Mouse (Mus musculus) left cerebral cortex, adult 11 months (tissue): Measurements from ENCODE around the gene Kctd2.

Experiments used
- DNase-seq: peaks from one replicate; pipeline ENCODE4 v3.0.0; 2022; ENCODE audit warnings: low spot score

The Kctd2 gene

DNA sequence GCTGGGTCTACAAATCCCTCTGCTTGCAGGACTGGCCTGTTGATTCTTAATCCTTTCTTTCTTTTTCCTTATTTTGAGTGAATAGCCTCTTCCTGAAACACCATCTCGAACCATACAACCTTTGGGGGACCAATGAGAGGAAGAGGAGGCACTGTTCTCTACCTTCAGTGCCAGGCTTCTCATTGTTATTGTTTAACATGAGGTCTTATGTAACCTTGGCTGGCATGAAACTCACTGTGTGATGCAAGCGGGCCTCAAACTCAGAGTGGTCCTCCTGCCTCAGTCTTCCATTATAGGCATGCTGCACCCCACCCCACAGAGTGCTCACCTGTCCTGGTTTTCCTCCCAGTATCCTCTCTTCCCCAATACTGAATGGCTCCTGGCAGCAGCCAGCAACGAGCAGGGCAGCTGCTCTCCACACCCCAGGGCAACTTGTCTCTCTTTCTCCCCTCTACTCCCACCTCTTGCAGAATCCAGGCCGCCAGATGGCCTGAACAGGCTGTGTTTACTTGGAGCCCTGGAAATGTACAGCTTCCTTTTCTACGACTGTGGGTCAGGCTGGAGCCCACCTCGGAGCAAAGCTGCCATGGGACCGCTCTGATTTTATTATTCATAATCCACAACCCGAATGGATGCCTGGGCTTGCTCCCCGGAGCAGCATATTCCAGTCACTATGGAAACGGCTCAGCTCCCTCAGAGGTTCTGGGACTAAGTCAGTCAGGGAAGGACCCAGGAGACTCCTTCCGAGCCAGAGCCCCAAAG lies 19.1 kb upstream of the Kctd2 start:
- no peak for DNase-seq

DNA sequence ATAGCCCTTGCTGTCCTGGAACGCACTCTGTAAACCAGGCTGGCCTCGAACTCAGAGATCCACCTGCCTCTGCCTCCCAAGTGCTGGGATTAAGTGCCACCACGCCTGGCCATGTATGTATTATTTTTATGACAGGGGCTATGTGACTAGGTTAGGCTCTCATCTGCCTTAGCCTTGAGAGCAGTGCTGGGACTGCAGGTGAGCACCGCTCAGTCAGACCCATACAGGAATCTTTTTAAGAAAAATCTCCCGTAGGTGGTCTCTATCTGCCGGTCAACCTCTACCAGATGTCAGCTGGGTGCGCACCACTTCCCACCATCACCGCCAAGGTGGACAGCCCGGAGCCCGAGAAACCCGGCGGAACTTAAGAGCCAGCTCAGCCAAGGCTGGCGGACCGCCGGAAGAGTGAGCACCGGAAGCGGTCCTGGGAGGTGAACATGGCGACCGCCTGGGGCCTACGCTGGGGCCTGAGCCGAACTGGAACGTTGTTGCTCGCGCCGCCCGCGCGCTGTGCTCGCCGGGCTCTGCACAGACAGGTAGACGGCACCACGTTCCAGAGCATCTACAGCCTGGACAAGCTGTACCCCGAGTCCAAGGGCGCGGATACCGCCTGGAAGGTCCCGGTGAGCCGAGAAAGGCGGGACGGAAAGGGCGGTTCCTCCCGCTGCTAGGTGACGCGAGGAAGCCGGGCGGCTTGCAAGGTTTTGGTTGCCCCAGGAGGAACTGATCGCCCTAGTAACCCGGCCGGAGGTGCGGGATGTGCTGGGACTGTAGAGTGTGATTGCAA lies 16.4 kb upstream of the Kctd2 start, which contains the start of gene Mrpl58:
Mrpl58 (plus strand) TSS at position 415 of the 787 bp plus-strand sequence.
- peak; percentile 82 for DNase-seq

DNA sequence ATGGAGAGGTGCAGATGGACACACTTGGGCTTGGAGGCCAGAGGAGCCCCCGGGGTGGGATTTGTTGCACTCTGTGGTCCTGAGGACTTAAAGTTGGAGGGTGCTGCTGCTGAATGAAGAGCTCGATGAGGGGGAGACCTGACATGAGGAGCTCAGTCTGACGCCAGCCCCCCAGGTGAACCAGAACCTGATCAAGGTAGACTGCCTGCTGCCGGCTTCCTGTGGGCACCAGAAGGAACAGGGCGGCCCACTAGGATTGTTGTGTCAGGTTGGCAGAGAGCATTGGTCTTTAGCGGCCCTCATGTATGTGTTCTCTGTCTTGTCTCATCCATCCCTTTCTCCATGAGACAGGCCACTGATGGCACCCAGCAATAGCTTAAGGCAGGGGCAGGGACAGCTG lies 14.2 kb upstream of the Kctd2 start:
- DNase-seq, result no peak

DNA sequence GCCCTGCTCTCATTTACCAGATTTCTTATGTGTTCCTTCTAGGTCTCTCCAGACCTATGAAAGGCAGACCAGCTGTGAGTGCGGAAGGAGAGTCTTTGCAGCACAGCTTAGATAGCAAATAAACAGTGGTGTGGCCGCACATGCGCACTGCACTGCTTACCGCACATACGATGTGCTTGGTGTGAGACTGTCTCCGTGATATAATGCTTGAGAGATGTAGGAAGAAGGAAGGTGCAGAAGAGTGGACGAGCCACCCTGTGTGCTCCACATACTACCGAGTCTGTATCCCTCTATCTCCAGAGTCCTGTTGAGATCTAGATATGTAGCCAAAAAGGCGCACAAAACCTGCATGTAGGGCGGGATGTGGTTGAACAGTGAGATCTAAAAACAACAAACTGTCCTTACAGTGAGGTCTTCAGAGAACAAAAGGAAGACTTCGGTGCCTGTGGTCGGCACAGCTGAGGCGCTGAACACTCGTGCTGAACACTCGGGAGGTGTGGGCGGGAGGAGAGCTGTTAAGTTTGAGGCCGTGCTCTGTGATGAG lies 13.0 kb upstream of the Kctd2 start:
- no peak for DNase-seq

DNA sequence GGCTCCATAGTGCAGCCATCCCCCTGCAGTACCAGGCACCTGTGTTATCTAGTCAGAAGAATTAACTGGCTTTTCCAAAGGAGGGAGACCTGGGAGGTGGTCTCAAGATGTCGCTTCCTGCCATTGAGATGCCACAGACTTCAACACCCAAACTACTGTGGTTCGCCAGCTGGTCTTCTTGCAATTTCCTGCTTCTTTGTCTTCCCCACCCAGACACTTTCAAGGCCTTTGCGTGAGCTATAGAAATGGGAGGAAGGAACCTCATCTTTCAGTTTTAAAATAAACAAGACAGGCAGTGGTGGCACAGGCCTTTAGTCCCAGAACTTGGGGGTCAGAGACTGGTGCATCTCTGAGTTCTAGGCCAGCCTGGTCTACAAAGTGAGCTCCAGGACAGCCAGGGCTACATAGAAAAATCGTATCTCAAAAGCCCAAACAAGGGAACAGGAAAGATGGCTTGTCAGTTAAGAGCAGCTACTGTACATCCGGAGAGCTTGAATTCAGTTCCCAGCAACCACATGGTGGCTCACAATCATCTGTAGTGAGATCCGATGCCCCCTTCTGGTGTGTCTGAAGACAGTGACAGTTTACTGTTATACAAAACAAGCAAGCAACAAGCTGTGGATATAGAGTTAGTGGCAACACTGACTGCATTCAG lies 11.5 kb upstream of the Kctd2 start:
- no peak for DNase-seq

DNA sequence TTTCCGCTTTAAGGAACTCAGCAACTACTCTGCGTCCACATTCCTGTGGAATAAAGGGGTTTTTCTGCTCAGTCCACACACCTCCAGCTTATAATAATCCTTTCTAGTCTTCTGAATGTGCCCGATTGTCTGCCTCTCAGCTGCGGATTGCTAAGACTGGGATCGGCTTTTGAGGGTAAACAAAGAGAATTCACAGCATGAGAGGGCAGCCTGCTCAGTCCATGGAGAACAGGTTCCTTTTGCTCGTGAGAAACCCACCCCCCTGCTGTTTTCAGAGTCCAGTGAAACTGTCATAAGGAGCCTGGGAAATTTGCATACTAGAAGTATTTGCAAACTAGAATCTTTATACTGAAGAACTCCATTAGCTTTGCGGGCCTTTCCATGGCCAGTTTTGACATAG lies 10.4 kb upstream of the Kctd2 start:
- DNase-seq, result no peak

DNA sequence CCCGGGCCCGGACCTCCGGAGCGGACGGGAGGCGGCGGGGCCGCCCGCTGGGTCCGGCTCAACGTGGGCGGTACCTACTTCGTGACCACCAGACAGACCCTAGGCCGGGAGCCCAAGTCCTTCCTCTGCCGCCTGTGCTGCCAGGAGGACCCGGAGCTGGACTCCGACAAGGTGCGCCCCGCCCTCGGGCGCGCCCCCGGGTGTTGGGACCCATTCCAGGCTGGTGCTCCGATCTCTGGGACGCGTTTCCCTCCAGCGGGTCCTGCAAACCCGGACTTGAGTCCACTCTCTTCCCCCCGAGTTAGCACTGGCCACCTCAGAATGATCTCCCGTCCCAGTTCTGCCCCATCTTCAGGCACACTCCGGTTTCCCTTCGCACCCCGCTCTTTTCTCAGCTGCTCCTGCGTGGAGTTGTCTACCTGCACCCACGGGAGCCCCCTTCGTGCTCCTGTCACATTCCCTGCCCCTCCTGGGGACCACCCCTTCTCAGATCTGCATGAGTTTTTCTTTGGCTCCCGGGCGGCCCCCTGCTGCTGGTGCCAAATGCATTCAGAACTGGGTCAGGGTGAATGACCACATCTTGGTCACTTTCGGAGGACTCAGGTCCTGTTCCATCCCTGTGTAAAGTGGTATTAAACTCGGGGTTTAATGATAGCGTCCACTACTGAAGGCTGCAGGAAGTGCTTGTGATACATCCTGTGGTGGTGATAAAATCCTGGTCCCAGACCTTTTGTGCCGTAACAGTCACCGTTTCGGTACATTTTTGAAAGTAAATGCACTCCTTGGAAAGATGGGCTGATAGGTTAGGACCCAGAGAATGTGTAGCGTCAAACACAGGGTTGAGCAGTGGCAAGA lies 635 bp downstream of the Kctd2 start:
- no peak for DNase-seq

DNA sequence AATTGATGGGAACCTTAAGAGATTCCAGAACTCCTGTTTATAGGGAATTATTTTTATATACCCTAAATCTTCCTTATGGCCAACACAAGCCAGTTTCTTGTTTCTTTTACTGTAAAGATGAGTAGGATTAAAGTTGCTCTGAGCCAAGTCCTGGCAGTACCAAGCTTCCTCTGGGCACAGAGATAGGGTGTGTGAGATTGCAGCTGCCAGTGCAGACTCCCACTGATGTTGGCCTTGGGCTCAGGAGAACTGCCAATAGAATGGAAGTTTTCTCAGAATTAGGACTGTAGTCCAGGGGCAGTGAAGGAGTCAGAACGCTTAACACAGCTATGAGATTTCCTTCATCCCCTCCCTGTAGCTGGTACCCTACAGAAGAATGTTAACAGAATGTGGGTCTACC lies 1.4 kb downstream of the Kctd2 start:
- DNase-seq, result no peak

DNA sequence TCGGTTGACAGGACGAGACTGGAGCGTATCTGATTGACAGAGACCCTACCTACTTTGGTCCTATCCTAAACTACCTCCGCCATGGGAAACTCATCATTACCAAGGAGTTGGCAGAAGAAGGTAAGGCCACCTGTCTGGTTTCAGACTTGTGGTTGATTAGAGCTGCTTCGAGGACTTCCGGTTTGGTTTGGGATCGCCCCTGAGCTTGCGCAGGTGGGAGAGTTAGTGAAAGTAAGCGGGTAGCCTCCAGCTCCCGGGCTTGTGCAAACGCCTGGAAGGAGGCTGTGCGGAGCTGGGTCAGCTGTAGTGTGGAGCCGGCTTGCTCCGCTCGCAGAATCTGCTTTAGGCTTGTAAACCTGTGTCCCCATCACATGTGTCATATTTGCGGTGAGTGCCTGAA lies 2.0 kb downstream of the Kctd2 start:
- no peak for DNase-seq

DNA sequence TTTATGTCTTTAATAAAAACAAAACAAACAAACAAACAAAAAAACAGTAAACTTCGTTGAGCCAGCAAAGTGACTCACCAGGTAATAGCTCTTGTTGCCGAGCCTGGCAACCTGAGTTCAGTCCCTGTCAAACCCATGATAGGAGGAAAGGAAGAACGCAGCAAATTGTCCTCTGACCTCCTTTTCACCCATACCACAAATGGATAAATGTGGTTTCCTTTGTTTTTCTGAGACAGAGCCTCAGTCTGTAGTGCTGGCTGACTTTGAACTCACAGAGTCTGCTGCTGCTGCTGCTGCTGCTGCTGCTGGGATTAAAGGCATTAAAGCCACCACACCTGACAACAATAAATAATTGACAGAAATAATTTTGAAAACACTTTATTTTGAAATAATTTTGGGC lies 3.2 kb downstream of the Kctd2 start:
- DNase-seq, result no peak

DNA sequence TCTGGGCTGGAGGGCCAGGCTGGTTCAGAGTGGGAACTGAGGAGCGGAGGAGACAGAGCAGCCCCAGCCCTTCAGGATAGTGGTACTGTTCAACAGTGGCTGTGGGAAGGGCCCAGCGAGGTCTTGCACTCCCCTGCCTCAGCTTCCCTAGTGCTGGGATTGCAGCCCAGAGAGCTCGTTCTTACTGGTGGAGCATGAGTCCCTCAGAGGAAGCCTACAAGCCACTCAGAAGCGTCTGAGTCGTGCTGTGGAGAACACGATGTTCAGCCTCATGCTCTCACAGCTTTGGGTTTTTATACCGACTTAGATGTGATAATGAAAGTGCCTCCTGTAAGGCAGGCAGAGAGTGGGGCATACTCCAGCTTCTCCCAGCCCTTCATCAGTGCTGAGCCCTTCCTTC lies 4.7 kb downstream of the Kctd2 start:
- DNase-seq, result no peak

DNA sequence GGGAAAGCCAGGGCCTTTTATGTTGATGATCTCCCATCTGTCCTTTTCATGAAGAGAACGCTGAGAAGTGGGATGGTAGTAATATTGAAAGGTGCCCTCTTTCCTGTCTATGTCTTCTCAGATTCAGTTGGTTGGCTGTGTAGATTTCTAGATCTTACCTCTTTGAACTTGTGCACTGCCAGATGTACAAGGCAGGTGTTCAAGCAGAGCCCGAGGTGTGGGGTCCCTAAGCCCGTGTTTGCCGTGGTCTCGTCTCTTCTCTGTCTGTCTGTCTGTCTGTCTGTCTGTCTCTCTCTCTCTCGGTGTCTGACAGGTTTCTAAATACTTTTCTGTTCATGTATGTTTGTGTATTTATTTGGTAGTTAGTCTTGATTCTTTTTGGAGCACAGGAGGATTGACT lies 5.7 kb downstream of the Kctd2 start:
- DNase-seq, result no peak

DNA sequence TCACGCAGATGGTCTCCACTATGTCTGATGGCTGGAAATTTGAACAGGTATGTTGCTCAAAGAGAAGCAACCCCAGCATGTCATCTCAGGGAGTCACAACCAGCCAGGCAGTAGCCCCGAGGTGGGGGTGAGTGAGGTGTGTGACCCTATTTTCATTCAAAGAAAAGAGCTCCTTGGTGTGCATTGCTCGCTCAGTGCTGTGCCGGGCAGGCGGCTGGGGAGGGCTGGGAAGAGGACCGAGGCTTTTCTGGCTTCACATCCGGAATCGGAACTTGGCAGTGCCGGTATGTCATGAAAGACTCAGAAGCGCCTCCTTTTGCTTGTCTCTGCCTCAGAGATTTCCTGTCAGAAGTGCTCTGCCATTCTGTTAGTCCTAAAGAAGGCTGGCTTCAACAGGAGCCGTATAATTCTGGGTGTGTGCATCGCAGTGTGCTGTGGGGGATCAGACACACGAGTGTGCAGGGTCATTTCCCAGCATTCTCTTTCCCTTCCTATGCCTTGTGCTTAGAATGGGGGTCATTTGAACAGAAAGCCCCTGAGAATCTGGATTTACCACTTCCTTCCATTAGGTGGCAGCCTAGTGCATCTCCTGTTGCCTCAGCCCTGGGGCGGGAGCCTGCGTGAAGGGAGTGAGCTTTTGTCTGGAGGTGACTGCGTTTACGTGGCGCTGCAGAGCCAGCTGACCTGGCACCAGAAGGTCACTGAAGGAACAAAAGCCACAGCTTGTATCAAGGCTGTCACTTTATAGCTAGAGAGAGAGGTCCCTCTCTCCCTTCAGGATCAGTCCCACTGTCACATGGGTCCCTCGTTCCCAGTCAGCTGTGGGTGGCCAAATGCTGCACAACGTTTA lies 7.8 kb downstream of the Kctd2 start:
- DNase-seq, result no peak

DNA sequence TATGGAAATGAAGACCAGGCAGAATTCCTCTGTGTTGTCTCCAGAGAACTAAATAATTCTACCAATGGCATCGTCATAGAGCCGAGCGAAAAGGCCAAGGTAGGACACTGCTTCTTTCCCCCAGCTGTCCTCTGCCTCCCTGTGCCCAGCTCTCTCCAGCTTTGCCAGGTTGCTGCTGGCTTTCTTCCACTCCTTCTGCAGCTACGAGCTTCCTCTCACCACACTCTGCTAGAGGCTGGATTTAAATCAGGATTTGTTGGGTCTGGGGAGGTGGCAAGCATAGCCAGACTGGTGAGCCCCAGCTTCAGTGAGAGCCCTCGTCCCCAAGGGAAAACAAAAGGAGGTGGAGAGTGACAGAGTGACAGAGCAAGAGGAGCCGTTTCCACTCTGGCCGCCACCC lies 9.4 kb downstream of the Kctd2 start:
- no peak for DNase-seq

DNA sequence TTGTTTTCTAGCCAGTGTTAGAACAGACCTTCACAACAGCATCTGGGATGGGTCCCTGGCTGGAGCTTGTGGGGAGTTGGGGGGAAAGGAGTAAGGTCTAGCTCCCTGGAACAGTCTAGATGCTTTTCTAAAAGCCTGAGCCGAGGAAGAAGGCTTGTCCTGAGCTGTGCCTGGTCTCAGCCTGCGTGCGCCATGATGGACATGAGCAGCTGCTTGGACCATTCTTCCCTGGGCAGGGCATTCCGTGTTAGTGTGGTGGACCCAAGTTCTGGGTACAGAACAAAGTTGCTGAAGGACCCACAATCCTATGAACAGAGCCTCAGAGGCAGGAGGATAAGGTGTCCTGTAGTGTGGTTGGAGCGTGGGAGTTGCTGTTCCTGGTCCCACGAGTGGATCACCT lies 10.6 kb downstream of the Kctd2 start:
- DNase-seq, result no peak

DNA sequence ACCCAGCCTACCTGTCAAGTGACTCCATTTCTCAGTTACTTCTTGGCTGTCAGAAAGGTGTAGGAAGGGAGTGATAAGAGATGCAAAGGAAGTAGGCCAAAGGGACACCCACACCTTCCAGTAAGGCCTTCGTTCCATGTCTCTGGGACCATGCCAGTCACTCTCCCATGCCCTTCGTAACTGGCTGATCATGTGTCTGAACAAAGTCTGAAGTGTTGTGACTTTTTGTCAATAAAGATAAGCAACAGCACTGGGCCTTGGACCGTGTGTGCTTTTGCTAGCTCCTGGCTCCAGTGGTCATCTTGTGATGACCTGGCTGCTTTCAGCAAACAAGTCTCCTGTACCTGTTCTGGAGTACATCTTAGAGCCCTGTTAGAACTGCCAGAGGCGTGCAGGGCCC lies 12.9 kb downstream of the Kctd2 start:
- no peak for DNase-seq

DNA sequence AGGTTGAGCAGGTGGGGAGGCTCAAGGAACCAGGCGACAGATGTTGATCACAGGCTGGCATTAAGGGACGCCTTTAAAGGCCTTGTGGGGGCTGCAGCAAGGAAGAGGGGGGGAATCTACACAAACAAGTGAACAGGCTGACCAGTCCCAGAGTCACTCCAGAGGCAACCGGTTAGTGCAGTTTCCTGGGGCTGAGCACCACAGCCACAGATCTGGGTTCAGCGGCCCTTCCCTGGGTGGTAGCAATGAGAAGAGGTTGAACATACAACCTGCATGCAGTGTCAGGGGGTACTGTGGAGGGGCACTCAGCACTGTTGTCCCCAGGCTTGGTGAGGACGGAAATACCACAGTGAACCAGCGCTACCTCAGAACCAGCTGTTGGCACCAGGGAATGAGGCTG lies 13.4 kb downstream of the Kctd2 start:
- DNase-seq, result no peak

DNA sequence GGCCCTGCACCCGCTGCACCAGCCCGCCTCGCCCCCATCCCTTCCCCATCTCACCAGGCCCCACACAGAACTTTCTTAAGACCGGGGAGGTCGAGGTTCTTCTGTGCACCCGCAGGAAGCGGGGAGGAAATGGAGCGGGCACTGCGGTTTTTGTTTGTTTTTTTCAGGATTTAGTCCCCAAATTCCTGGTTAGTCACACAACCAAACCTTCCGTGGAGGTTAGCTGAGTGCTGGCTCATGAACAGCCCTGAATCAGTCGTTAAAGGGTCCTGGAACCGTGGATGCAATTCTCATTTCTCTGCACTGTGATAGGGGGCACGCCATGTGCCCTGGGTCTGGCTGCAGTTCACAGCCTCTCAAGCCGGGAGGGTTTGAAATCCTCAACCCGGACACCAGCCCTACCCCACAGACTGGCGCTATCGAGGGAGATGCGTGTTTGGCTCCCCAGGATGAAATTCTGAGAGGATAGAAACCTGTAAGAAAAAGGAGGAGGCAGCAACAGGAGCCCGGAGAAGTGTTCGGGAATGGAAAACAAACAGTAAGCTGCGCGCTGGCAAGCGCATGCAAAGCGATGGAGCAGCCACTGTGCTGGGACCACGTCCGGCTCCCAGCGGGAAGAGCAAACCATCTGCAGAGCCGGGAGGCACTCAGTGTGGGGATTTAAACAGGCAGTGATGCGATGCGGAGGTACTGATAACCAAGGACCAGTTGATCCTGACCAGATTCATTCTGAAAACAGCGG lies 15.8 kb downstream of the Kctd2 start:
- DNase-seq, result no peak

DNA sequence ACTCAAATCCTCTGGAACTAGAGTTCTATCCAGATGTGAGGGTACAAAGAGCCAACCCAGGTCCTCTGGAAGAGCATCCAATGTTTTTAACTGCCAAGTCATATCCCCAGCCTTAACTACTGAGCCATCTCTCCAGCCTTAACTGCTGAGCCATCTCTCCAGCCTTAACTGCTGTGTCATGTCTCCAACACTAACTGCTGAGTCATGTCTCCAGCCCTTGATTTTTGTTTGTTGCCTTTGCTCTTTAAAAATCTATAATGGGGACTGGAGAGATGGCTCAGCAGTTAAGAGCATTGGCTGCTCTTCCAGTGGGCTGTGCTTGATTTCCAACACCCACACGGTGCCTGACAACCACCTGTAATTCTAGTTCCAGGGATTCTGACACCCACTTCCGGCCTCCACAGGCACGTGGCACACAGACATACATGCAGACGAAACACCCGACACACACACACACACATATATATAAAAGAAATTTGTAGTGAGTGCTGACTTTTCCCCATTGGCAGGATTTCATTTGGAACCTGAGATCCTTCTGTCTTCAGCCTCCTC lies 17.7 kb downstream of the Kctd2 start:
- DNase-seq, result no peak

DNA sequence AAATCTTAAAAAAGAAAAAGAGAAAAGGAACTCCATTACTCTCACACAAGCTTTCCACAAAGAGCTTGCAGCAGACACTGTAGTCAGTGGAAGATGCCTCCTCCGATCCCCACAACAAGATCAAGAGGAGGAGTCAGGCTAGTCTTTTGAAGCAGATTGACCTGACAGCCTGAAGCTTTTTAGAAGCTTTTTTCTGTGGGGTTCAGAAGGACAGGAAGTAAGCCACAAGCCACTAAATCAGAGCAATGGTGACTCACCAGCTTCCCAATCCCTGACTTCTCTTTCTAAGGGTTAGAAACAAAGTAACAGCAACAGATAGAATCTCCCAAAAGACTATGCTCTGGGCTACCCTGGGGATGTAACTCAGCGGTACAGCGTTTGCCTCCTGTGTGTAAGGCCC lies 19.4 kb downstream of the Kctd2 start:
- DNase-seq, result no peak
